Mouse (Mus musculus): ENCODE measurements around the gene Pip5k1c. TPM values are rescaled to one million over a fixed set of nuclear protein-coding genes. Genes with fewer than 3 reads are reported as not detected.

The Pip5k1c gene
- polyA plus RNA-seq, 1 experiment, result 38.6 TPM

GRCm38 (mm10) chr10:81366477-81367206, 73.9 kb downstream of the Pip5k1c start:
- no peak for DNase-seq (ENCODE audit: low spot score)

- no peak for DNase-seq (ENCODE audit: low spot score)
These were observed 74.4 kb downstream of the Pip5k1c start for GRCm38 (mm10) chr10:81367207-81367495.

Other genes with a start within 250 kb of the Pip5k1c start
- 90.0 and 93.9 TPM in 2 replicates for gene Sgta, start 232.8 kb upstream of the Pip5k1c start, polyA plus RNA-seq (2012; rRNA removed)
- 21.7 and 22.7 TPM in 2 replicates for gene Thop1, start 222.9 kb upstream of the Pip5k1c start, polyA plus RNA-seq (2012; rRNA removed)
- 1.1 and 1.2 TPM in 2 replicates for gene Creb3l3, start 194.1 kb upstream of the Pip5k1c start, polyA plus RNA-seq (2012; rRNA removed)
- 119 TPM in 2 replicates for gene Map2k2, start 187.0 kb upstream of the Pip5k1c start, polyA plus RNA-seq (2012; rRNA removed)
- 30.0 and 39.0 TPM in 2 replicates for gene Zbtb7a, start 157.7 kb upstream of the Pip5k1c start, polyA plus RNA-seq (2012; rRNA removed)
- 12.5 and 17.9 TPM in 2 replicates for gene Pias4, start 125.0 kb upstream of the Pip5k1c start, polyA plus RNA-seq (2012; rRNA removed)
- 1,109 and 1,486 TPM in 2 replicates for gene Eef2, start 116.3 kb upstream of the Pip5k1c start, polyA plus RNA-seq (2012; rRNA removed)
- gene Dapk3, start 110.0 kb upstream of the Pip5k1c start, polyA plus RNA-seq (2012; rRNA removed), result 58.2 and 61.1 TPM in 2 replicates
- not detected in 2 replicates for gene 4930442H23Rik, start 109.1 kb upstream of the Pip5k1c start, polyA plus RNA-seq (2012; rRNA removed)
- gene Nmrk2, start 90.9 kb upstream of the Pip5k1c start, polyA plus RNA-seq (2012; rRNA removed), result not detected in 2 replicates
- gene Atcay, start 62.1 kb upstream of the Pip5k1c start, polyA plus RNA-seq (2012; rRNA removed), result 0.10 and 0.13 TPM in 2 replicates
- 29.3 and 34.4 TPM in 2 replicates for gene Zfr2, start 59.8 kb upstream of the Pip5k1c start, polyA plus RNA-seq (2012; rRNA removed)
- gene Matk, start 40.0 kb upstream of the Pip5k1c start, polyA plus RNA-seq (2012; rRNA removed), result 2.2 and 2.6 TPM in 2 replicates
- gene Mrpl54, start 26.0 kb upstream of the Pip5k1c start, polyA plus RNA-seq (2012; rRNA removed), result 95.9 and 103 TPM in 2 replicates
- gene Apba3, start 26.0 kb upstream of the Pip5k1c start, polyA plus RNA-seq (2012; rRNA removed), result 45.9 and 48.3 TPM in 2 replicates
- 23.7 and 25.1 TPM in 2 replicates for gene Tjp3, start 1.4 kb upstream of the Pip5k1c start, polyA plus RNA-seq (2012; rRNA removed)
- gene Cactin, start 28.1 kb downstream of the Pip5k1c start, polyA plus RNA-seq (2012; rRNA removed), result 27.7 and 29.5 TPM in 2 replicates
- gene Tbxa2r, start 35.8 kb downstream of the Pip5k1c start, polyA plus RNA-seq (2012; rRNA removed), result 9.3 and 11.6 TPM in 2 replicates
- gene Gipc3, start 50.3 kb downstream of the Pip5k1c start, polyA plus RNA-seq (2012; rRNA removed), result 3.2 and 6.5 TPM in 2 replicates
- 82.9 and 91.7 TPM in 2 replicates for gene Hmg20b, start 57.5 kb downstream of the Pip5k1c start, polyA plus RNA-seq (2012; rRNA removed)
- gene Mfsd12, start 64.5 kb downstream of the Pip5k1c start, polyA plus RNA-seq (2012; rRNA removed), result 12.1 and 12.4 TPM in 2 replicates
- gene 4930404N11Rik, start 72.9 kb downstream of the Pip5k1c start, polyA plus RNA-seq (2012; rRNA removed), result 1.9 and 2.1 TPM in 2 replicates
- 34.1 and 34.4 TPM in 2 replicates for gene Fzr1, start 85.6 kb downstream of the Pip5k1c start, polyA plus RNA-seq (2012; rRNA removed)
- gene Dohh, start 91.5 kb downstream of the Pip5k1c start, polyA plus RNA-seq (2012; rRNA removed), result 42.9 and 47.4 TPM in 2 replicates
- 3.6 and 3.8 TPM in 2 replicates for gene Gm48551, start 91.5 kb downstream of the Pip5k1c start, polyA plus RNA-seq (2012; rRNA removed)
- gene Gm48552, start 96.0 kb downstream of the Pip5k1c start, polyA plus RNA-seq (2012; rRNA removed), result 2.7 and 3.6 TPM in 2 replicates
- 5.0 and 6.9 TPM in 2 replicates for gene Smim24, start 100.1 kb downstream of the Pip5k1c start, polyA plus RNA-seq (2012; rRNA removed)
- gene Nfic, start 162.7 kb downstream of the Pip5k1c start, polyA plus RNA-seq (2012; rRNA removed), result 28.4 and 67.0 TPM in 2 replicates
- 0.44 and 0.49 TPM in 2 replicates for gene Celf5, start 189.7 kb downstream of the Pip5k1c start, polyA plus RNA-seq (2012; rRNA removed)
- gene Ncln, start 203.4 kb downstream of the Pip5k1c start, polyA plus RNA-seq (2012; rRNA removed), result 79.9 and 89.6 TPM in 2 replicates
- gene S1pr4, start 207.2 kb downstream of the Pip5k1c start, polyA plus RNA-seq (2012; rRNA removed), result 2.2 and 2.3 TPM in 2 replicates
- gene Gna15, start 231.3 kb downstream of the Pip5k1c start, polyA plus RNA-seq (2012; rRNA removed), result 16.1 and 16.2 TPM in 2 replicates